Mouse (Mus musculus): ENCODE data around the gene Olfr156. TPM values are rescaled to one million over a fixed set of nuclear protein-coding genes. Genes with fewer than 3 reads are reported as not detected.

Olfr156 gene
- polyA plus RNA-seq, 1 experiment = not detected

DNA sequence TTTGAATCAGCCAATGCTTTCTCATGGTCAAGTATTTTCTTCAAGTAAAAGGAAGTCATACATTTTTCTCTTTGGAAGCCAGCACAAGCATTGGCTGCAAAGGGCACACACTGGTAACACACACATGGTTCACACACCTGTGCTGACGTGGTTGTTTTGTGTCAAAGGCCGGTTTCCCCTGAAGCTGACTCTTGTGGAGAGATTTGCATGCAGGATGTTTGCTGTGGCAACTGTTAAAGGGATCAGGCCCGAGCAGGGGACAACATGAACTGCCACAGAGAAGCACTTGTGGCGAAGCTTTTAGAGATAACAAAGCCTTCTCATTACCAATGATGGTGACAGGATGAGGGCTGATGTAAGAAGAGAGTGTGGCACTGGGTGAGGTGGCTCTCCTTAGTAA is 11.1 kb upstream of the Olfr156 start:
- TF ChIP-seq POLR2AphosphoS2 (IDR thresholded peaks at IDR 0.05; ENCODE audit: insufficient read length, low read depth) = no peak
- TF ChIP-seq E2F4 (IDR thresholded peaks at IDR 0.05; ENCODE audit: insufficient read depth) = no peak
- no peak for TF ChIP-seq MYOD1 (IDR thresholded peaks at IDR 0.05; ENCODE audit: control insufficient read depth in 1 of 3, insufficient read length in 2 of 3, low read depth in 2 of 3)
- no peak for TF ChIP-seq USF1 (IDR thresholded peaks at IDR 0.05; ENCODE audit: low read depth)
- TF ChIP-seq MYOG (IDR thresholded peaks at IDR 0.05; ENCODE audit: control insufficient read depth in 1 of 3, insufficient read depth in 1 of 3, insufficient read length in 2 of 3, low read depth in 2 of 3) = no peak

DNA sequence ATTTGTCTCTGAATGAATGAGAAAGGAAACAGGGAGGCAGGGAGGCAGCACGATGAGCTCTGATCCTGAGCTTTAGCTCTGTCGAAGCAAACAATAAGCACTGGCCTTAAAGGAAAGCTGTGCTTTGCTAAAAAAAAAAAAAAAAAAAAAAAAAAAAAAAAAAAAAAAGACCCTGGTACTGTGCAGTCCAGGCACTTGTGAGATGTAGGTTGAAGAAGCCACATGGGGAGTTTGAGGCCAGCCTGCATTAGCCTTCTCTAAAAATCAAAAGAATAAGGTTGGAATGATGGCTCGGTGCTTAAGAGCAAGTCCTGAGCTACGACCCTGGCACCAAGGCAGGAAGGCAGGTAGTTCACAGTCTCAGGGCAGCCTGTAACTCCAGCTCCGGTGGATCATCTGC is 10.1 kb upstream of the Olfr156 start:
- TF ChIP-seq TCF3 (IDR thresholded peaks at IDR 0.05; ENCODE audit: insufficient read length, low read depth) (no peak), POLR2A (IDR thresholded peaks at IDR 0.05; ENCODE audit: insufficient read length, low read depth) (no peak), CEBPB (IDR thresholded peaks at IDR 0.05; ENCODE audit: insufficient read depth, poor library complexity, severe bottlenecking) (no peak), SRF (IDR thresholded peaks at IDR 0.05; ENCODE audit: control insufficient read depth, insufficient read length, low read depth) (no peak), USF1 (IDR thresholded peaks at IDR 0.05; ENCODE audit: low read depth) (no peak), MYOD1 (IDR thresholded peaks at IDR 0.05; ENCODE audit: control insufficient read depth in 1 of 3, insufficient read length in 2 of 3, low read depth in 2 of 3) (no peak), TCF12 (IDR thresholded peaks at IDR 0.05; ENCODE audit: insufficient read depth, poor library complexity, severe bottlenecking) (no peak), POLR2AphosphoS2 (IDR thresholded peaks at IDR 0.05; ENCODE audit: insufficient read length, low read depth) (no peak), REST (IDR thresholded peaks at IDR 0.05; ENCODE audit: insufficient read depth, insufficient read length) (no peak), MYOG (IDR thresholded peaks at IDR 0.05; ENCODE audit: control insufficient read depth in 1 of 3, insufficient read depth in 1 of 3, insufficient read length in 2 of 3, low read depth in 2 of 3) (no peak), MAX (IDR thresholded peaks at IDR 0.05; ENCODE audit: low read depth) (no peak), E2F4 (IDR thresholded peaks at IDR 0.05; ENCODE audit: insufficient read depth) (no peak)
- Histone ChIP-seq H3K4me2 (ENCODE audit: low read depth) (no peak overlapping the region), H3K4me3 (no peak overlapping the region), H3K27me3 (ENCODE audit: control insufficient read depth, insufficient read depth, insufficient read length) (peaks cover 50% of the 10 kb centered on the region), H3ac (ENCODE audit: control insufficient read depth, insufficient read length) (no peak overlapping the region), H3K79me2 (ENCODE audit: control insufficient read depth, insufficient read depth) (no peaks in the 10 kb centered on the region), H3K36me3 (ENCODE audit: control insufficient read depth, insufficient read depth) (no peaks in the 10 kb centered on the region)

More for the DNA sequence above, 11.1 kb upstream of the Olfr156 start:
- Histone ChIP-seq H3ac (ENCODE audit: control insufficient read depth, insufficient read length) (no peak overlapping the region), H3K36me3 (ENCODE audit: control insufficient read depth, insufficient read depth) (no peaks in the 10 kb centered on the region), H3K4me3 (no peak overlapping the region), H3K4me2 (ENCODE audit: low read depth) (no peak overlapping the region), H3K79me2 (ENCODE audit: control insufficient read depth, insufficient read depth) (no peaks in the 10 kb centered on the region), H3K27me3 (ENCODE audit: control insufficient read depth, insufficient read depth, insufficient read length) (peaks cover 50% of the 10 kb centered on the region)

DNA sequence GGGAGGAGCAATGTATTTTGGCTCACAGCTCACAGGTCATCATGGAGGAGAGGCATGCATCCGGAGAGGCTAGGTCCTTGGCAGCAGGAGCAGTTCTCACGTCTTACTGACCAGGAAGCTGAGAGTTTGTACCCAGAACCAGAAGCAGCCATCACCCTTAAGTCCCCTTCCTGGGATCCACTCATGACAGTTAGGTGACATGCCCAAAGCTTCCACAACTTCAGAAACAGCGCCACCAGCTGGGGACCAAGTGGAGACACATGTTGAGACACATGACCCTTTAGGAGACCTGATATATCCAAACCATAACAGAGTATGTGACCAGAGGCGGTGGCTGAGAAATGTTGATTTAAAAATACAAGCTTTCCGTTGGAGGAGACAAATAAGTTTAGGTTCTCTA is 8.3 kb upstream of the Olfr156 start:
- peaks cover 42% of the 10 kb centered on the region for H3K27me3 ChIP-seq (ENCODE audit: control insufficient read depth, insufficient read depth, insufficient read length)
- H3K4me2 ChIP-seq (ENCODE audit: low read depth) = no peak overlapping the region
- TF ChIP-seq REST (IDR thresholded peaks at IDR 0.05; ENCODE audit: insufficient read depth, insufficient read length) = no peak
- no peak for TF ChIP-seq POLR2AphosphoS2 (IDR thresholded peaks at IDR 0.05; ENCODE audit: insufficient read length, low read depth)
- no peak for TF ChIP-seq SRF (IDR thresholded peaks at IDR 0.05; ENCODE audit: control insufficient read depth, insufficient read length, low read depth)
- TF ChIP-seq MAX (IDR thresholded peaks at IDR 0.05; ENCODE audit: low read depth) = no peak
- TF ChIP-seq TCF3 (IDR thresholded peaks at IDR 0.05; ENCODE audit: insufficient read length, low read depth) = no peak
- TF ChIP-seq USF1 (IDR thresholded peaks at IDR 0.05; ENCODE audit: low read depth) = no peak
- TF ChIP-seq MYOD1 (IDR thresholded peaks at IDR 0.05; ENCODE audit: control insufficient read depth in 1 of 3, insufficient read length in 2 of 3, low read depth in 2 of 3) = no peak
- no peak for TF ChIP-seq E2F4 (IDR thresholded peaks at IDR 0.05; ENCODE audit: insufficient read depth)
- TF ChIP-seq MYOG (IDR thresholded peaks at IDR 0.05; ENCODE audit: control insufficient read depth in 1 of 3, insufficient read depth in 1 of 3, insufficient read length in 2 of 3, low read depth in 2 of 3) = no peak
- TF ChIP-seq POLR2A (IDR thresholded peaks at IDR 0.05; ENCODE audit: insufficient read length, low read depth) = no peak
- TF ChIP-seq TCF12 (IDR thresholded peaks at IDR 0.05; ENCODE audit: insufficient read depth, poor library complexity, severe bottlenecking) = no peak
- no peak overlapping the region for H3K4me3 ChIP-seq
- H3ac ChIP-seq (ENCODE audit: control insufficient read depth, insufficient read length) = no peak overlapping the region
- no peaks in the 10 kb centered on the region for H3K79me2 ChIP-seq (ENCODE audit: control insufficient read depth, insufficient read depth)
- H3K36me3 ChIP-seq (ENCODE audit: control insufficient read depth, insufficient read depth) = no peaks in the 10 kb centered on the region

DNA sequence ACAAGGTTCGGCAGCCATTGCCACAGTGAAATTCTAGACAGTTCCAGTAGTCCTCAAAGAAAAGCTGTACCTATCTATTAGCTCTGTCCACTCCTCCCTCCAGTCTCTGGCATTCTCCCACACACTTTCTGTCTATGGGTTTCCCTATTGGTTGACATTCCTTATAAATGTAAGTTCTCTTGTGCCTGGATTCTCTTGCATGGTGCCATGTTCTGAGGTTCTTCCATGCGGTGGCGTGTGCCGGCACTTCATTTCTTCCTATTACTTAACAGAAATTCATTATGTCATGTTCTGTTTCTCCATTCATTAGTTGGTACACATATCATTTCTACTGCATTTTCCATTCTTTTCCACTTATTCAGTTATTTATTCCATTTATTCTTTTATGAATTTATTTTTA is 5.1 kb upstream of the Olfr156 start:
- Histone ChIP-seq H3K4me2 (ENCODE audit: low read depth) (no peak overlapping the region), H3K79me2 (ENCODE audit: control insufficient read depth, insufficient read depth) (no peaks in the 10 kb centered on the region), H3K36me3 (ENCODE audit: control insufficient read depth, insufficient read depth) (no peaks in the 10 kb centered on the region), H3K4me3 (no peak overlapping the region), H3ac (ENCODE audit: control insufficient read depth, insufficient read length) (no peak overlapping the region), H3K27me3 (ENCODE audit: control insufficient read depth, insufficient read depth, insufficient read length) (peaks cover 31% of the 10 kb centered on the region)
- TF ChIP-seq MYOD1 (IDR thresholded peaks at IDR 0.05; ENCODE audit: control insufficient read depth in 1 of 3, insufficient read length in 2 of 3, low read depth in 2 of 3) (no peak), TCF3 (IDR thresholded peaks at IDR 0.05; ENCODE audit: insufficient read length, low read depth) (no peak), TCF12 (IDR thresholded peaks at IDR 0.05; ENCODE audit: insufficient read depth, poor library complexity, severe bottlenecking) (no peak), CEBPB (IDR thresholded peaks at IDR 0.05; ENCODE audit: insufficient read depth, poor library complexity, severe bottlenecking) (no peak), E2F4 (IDR thresholded peaks at IDR 0.05; ENCODE audit: insufficient read depth) (no peak), REST (IDR thresholded peaks at IDR 0.05; ENCODE audit: insufficient read depth, insufficient read length) (no peak)

DNA sequence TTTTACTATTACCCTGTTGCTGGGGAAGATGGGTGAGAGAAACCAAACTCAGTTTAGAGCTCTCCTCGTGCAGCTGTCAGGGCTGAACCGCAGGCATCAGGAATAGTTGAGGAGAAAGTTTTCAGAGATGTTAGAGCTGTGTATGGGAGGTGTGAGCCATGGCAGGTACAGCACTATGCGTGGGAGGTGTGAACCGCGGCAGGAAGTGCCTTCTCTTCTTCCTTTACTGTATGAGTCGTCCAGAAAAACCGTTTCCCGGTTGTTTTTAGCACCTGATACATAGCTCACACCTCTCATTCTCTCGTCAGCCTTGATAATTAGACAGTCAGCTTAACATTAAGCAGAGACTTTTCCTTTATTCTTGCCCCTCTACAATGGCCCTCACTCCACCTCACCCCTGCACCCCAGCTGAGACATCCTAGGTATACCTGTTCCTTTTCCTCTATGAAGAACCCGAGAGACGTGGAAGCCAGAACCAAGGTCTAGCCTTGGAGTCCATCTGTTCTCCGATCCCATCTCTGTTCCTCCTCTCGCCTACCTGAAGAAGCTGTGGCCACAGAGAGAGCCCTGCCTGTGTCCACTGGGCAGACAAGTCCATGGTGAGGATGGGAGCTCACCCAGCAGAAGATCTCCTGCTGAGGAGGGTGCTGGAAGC is 672 bp downstream of the Olfr156 start:
- no peaks in the 10 kb centered on the region for H3K36me3 ChIP-seq (ENCODE audit: control insufficient read depth, insufficient read depth)
- TF ChIP-seq MYOD1 (IDR thresholded peaks at IDR 0.05; ENCODE audit: control insufficient read depth in 1 of 3, insufficient read length in 2 of 3, low read depth in 2 of 3) (no peak), REST (IDR thresholded peaks at IDR 0.05; ENCODE audit: insufficient read depth, insufficient read length) (no peak), TCF12 (IDR thresholded peaks at IDR 0.05; ENCODE audit: insufficient read depth, poor library complexity, severe bottlenecking) (no peak), POLR2AphosphoS2 (IDR thresholded peaks at IDR 0.05; ENCODE audit: insufficient read length, low read depth) (no peak), TCF3 (IDR thresholded peaks at IDR 0.05; ENCODE audit: insufficient read length, low read depth) (no peak), POLR2A (IDR thresholded peaks at IDR 0.05; ENCODE audit: insufficient read length, low read depth) (no peak), MYOG (IDR thresholded peaks at IDR 0.05; ENCODE audit: control insufficient read depth in 1 of 3, insufficient read depth in 1 of 3, insufficient read length in 2 of 3, low read depth in 2 of 3) (no peak), USF1 (IDR thresholded peaks at IDR 0.05; ENCODE audit: low read depth) (no peak), CEBPB (IDR thresholded peaks at IDR 0.05; ENCODE audit: insufficient read depth, poor library complexity, severe bottlenecking) (no peak), E2F4 (IDR thresholded peaks at IDR 0.05; ENCODE audit: insufficient read depth) (no peak), SRF (IDR thresholded peaks at IDR 0.05; ENCODE audit: control insufficient read depth, insufficient read length, low read depth) (no peak), MAX (IDR thresholded peaks at IDR 0.05; ENCODE audit: low read depth) (no peak)
- no peak overlapping the region for H3K4me3 ChIP-seq
- peaks cover 58% of the 10 kb centered on the region for H3K27me3 ChIP-seq (ENCODE audit: control insufficient read depth, insufficient read depth, insufficient read length)
- H3ac ChIP-seq (ENCODE audit: control insufficient read depth, insufficient read length) = no peak overlapping the region
- H3K4me2 ChIP-seq (ENCODE audit: low read depth) = no peak overlapping the region
- H3K79me2 ChIP-seq (ENCODE audit: control insufficient read depth, insufficient read depth) = no peaks in the 10 kb centered on the region
